Mouse (Mus musculus) midbrain, embryonic 16.5 days (tissue): ENCODE data around the gene Olfr1346. TPM values are rescaled to one million over a fixed set of nuclear protein-coding genes. Genes with fewer than 3 reads are reported as not detected.

Experiments
- polyA plus RNA-seq: library from polyadenylated mRNA; unstranded; fragments of >200 nt; fragmentation: Nextera tagmentation; extraction: Ambion mirVana; gene quantifications from 2 replicates; pipeline ENCODE4 v1.2.1, GENCODE M21; 2015

Gene Olfr1346
- polyA plus RNA-seq, 1 experiment from 2014 or later: not detected

Other genes starting within 250 kb of the Olfr1346 start
- gene Zscan5b, start 244.8 kb upstream of the Olfr1346 start, polyA plus RNA-seq: not detected in 2 replicates
- gene Epp13, start 214.4 kb upstream of the Olfr1346 start, polyA plus RNA-seq: not detected in 2 replicates
- 14.9 and 17.7 TPM in 2 replicates for gene Zfp667, start 180.5 kb upstream of the Olfr1346 start, polyA plus RNA-seq
- gene Zfp583, start 135.8 kb upstream of the Olfr1346 start, polyA plus RNA-seq: 16.9 and 17.4 TPM in 2 replicates
- gene Gm3854, start 123.3 kb upstream of the Olfr1346 start, polyA plus RNA-seq: 8.6 TPM in 2 replicates
- gene Zfp78, start 103.8 kb upstream of the Olfr1346 start, polyA plus RNA-seq: 7.3 and 7.9 TPM in 2 replicates
- gene Zfp28, start 83.8 kb upstream of the Olfr1346 start, polyA plus RNA-seq: 13.1 and 17.2 TPM in 2 replicates
- 5.8 and 7.7 TPM in 2 replicates for gene Smim17, start 68.4 kb upstream of the Olfr1346 start, polyA plus RNA-seq
- gene Gm20715, start 56.8 kb upstream of the Olfr1346 start, polyA plus RNA-seq: 0.05 TPM in 1 of 2 replicates, not detected in the other
- 0.33 and 0.42 TPM in 2 replicates for gene Olfr1344, start 28.4 kb upstream of the Olfr1346 start, polyA plus RNA-seq
- not detected in 2 replicates for gene Olfr1336, start 10.9 kb upstream of the Olfr1346 start, polyA plus RNA-seq
- not detected in 2 replicates for gene Olfr5, start 19.8 kb downstream of the Olfr1346 start, polyA plus RNA-seq
- gene Olfr1347, start 32.7 kb downstream of the Olfr1346 start, polyA plus RNA-seq: not detected in 2 replicates
- gene Olfr1348, start 41.6 kb downstream of the Olfr1346 start, polyA plus RNA-seq: not detected in 2 replicates
- not detected in 2 replicates for gene Olfr1349, start 55.8 kb downstream of the Olfr1346 start, polyA plus RNA-seq
- not detected in 2 replicates for gene Olfr1350, start 97.7 kb downstream of the Olfr1346 start, polyA plus RNA-seq
- 7.6 and 8.4 TPM in 2 replicates for gene Zim1, start 229.3 kb downstream of the Olfr1346 start, polyA plus RNA-seq